Mouse (Mus musculus): ENCODE results near the gene Lrp6. TPM values are rescaled to one million over a fixed set of nuclear protein-coding genes. Genes with fewer than 3 reads are reported as not detected.

Gene Lrp6
- total RNA-seq, 1 experiment from 2014 or later: 72.1 TPM

DNA sequence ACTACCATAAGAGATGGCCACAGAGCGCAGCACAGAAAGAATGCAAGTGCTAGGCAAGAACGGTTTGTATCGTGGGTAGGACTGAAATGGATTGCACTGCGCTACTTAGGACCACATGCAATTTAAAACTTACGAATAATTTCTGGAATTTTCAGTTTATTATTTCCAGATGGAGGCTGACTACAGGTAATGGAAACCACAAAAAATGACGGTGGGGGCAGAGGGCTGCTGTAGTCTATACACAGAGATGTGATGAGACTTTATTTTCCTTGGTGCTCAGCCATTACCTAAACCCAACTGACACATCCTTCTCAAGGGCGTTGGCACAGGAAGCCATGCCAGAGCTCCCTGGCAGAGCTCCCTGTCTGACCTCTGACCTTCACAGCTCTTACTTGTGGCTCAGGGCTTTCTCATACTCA is 93.6 kb downstream of the Lrp6 start:
- no peak for ATAC-seq (replicated peaks in 1 of 2; ENCODE audit: insufficient read depth in 1 of 2, low FRiP score in 2 of 2, low TSS enrichment in 1 of 2, low read depth in 1 of 2, poor library complexity in 2 of 2, severe bottlenecking in 2 of 2)

DNA sequence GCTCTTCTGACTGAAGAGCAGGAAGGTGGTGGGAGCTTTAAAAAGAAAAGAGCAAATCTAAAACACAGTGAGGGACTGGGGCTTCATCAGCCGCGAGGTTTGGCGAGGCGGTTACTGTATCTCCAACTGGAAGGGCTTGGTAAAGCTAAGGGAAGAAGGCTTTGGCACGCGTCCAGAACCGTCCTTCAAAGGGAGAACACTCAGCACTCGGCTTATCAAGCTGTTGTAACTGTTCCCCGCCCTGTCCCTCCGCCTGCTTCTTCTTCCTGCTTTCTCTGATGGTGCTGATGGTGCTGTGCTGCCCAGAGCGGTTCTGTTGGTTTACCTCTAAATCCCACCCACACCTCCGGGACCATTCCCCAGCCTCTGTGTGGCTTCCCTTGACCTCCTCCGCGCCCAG is 95.9 kb downstream of the Lrp6 start:
- ATAC-seq (replicated peaks in 1 of 2; ENCODE audit: insufficient read depth in 1 of 2, low FRiP score in 2 of 2, low TSS enrichment in 1 of 2, low read depth in 1 of 2, poor library complexity in 2 of 2, severe bottlenecking in 2 of 2): peak; percentile 32 to 46; a peak in 1 of 4 replicates

DNA sequence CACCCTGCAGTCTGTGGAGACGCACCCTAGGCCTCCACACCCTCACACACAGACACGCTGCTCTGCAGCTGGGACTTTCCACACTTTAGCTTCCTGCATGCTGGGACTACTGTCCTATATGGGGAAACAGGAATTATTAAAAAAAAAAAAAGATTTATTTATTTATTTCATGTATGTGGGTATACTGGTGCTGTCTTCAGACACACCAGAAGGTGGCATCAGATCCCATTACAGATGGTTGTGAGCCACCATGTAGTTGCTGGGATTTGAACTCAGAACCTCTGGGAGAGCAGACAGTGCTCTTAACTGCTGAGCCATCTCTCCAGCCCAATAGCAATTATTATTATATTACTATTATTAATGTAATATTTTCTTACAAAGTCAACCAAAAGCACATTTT is 97.5 kb downstream of the Lrp6 start:
- ATAC-seq (replicated peaks in 1 of 2; ENCODE audit: insufficient read depth in 1 of 2, low FRiP score in 2 of 2, low TSS enrichment in 1 of 2, low read depth in 1 of 2, poor library complexity in 2 of 2, severe bottlenecking in 2 of 2): no peak

DNA sequence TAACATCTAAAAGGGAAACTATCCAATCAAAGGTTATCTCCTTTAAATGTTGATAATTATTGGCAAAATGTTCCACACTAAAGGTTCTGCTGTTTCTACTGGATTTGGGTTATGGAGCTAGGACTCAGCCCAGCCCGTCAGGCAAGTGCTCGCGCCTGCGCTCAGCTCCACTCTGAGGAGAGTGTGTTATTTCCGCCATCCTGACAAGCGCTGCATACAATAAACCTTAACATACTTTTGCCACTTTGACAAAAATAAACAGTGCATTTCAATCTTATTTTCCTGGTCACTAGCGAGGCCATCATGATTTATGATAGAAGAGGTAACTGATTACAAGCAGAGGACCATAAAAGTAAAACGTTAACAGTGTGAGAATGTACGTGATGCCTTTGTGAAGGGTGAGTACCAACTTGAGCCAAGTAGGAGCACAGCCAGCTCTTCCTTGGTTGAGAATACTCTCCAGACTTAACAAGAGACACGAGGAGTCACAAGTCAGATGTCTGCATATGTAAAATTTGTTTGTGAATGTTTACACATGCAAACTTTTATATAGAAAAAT is 100.0 kb downstream of the Lrp6 start:
- ATAC-seq (replicated peaks in 1 of 2; ENCODE audit: insufficient read depth in 1 of 2, low FRiP score in 2 of 2, low TSS enrichment in 1 of 2, low read depth in 1 of 2, poor library complexity in 2 of 2, severe bottlenecking in 2 of 2): no peak

DNA sequence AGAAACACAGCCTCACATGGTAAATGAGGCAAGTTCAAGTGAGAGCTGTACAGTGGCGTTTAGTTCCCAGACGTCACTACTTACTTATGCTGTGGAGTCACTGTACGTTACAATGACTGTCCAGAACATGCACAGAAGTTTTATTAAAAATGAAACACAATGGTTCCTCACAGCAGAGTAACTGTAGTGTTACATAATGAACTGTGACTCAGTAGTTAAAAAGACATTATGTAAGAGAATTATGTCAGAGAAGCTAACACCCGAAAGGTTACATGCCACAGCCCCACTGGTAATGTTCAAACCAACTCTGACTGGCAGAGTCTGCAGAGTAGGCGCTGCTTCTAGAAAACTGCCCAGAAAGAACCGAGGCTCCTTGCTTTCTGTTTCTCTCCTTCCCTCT is 105.6 kb downstream of the Lrp6 start:
- ATAC-seq (replicated peaks in 1 of 2; ENCODE audit: insufficient read depth in 1 of 2, low FRiP score in 2 of 2, low TSS enrichment in 1 of 2, low read depth in 1 of 2, poor library complexity in 2 of 2, severe bottlenecking in 2 of 2): no peak

DNA sequence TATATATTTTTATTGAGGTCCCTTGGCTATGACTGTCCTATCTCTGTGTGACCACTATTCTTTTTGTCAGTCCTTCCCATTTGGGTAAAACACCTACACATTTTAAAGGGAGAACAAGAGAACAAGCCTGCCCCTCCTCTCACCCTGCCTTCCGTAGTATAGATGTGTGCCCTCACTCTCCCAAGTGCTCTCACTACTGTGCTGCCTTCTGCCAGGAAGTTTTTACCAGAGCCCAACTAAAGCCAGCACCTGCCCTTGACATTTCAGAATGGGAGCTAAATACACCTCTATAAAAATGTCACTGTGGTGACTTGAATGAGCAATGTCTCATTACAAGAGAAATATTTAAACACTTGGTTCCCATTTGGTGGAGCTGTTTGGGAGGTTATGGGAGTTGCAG is 108.4 kb downstream of the Lrp6 start:
- ATAC-seq (replicated peaks in 1 of 2; ENCODE audit: insufficient read depth in 1 of 2, low FRiP score in 2 of 2, low TSS enrichment in 1 of 2, low read depth in 1 of 2, poor library complexity in 2 of 2, severe bottlenecking in 2 of 2): no peak

DNA sequence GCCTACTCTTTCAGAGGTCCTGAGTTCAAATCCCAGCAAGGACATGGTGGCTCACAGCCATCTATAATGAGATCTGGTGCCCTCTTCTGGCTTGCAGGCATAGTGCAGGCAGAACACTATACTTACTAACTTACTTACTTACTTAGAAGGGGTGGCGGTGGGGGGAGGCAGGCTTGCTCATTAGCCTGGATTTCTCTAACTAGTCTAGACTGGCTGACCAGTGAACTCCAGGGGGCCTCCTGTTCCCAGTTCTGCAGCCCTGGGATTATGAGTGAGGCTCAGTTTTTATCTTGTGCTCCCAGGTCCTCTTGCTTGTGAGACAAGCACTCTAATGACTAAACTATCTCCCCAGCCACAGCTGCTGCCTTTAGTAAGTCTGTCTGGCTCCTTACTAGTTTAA is 112.7 kb downstream of the Lrp6 start:
- ATAC-seq (replicated peaks in 1 of 2; ENCODE audit: insufficient read depth in 1 of 2, low FRiP score in 2 of 2, low TSS enrichment in 1 of 2, low read depth in 1 of 2, poor library complexity in 2 of 2, severe bottlenecking in 2 of 2): no peak

DNA sequence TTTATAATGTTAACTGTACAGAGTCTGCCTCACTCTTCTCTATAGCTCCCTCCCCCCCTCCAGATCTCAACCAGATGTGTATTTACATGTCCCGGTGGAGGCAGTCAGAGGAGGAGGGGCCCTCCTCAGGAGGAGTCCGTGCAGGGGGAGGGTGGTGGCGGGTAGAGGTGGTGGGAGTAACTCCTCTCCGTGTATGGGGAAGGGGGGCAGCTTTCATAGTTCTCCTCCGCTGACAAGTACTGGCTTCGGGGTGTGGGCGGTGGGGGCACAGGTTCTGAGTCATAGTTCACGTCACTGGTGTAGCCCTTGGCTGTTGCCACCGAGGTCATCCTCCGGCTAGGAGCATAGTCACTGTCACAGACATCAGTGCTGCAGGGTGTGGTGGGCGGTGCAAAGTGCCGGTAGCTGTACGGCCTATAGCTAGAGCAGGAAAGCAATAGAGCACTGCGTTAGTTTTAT is 116.1 kb downstream of the Lrp6 start:
- no peak for ATAC-seq (replicated peaks in 1 of 2; ENCODE audit: insufficient read depth in 1 of 2, low FRiP score in 2 of 2, low TSS enrichment in 1 of 2, low read depth in 1 of 2, poor library complexity in 2 of 2, severe bottlenecking in 2 of 2)

DNA sequence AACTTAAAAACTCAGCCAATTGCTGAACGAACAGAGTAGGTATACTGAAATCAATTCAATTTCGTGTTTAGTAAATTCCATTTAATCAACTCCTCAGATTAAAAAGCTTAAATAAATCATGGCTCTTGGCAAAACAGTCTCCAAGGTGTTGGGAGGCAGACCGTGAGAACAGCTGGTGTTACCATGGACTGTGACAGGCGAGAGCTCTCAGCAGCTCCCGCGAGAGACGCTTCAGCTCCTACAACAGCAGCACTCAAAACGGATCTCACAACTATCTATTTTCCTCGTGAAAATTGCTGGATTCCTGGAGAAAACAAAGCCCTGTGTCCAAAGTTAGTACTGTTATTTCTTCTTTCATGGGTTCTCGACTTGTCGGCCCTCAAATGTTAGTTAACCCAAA is 116.8 kb downstream of the Lrp6 start:
- ATAC-seq (replicated peaks in 1 of 2; ENCODE audit: insufficient read depth in 1 of 2, low FRiP score in 2 of 2, low TSS enrichment in 1 of 2, low read depth in 1 of 2, poor library complexity in 2 of 2, severe bottlenecking in 2 of 2): no peak

DNA sequence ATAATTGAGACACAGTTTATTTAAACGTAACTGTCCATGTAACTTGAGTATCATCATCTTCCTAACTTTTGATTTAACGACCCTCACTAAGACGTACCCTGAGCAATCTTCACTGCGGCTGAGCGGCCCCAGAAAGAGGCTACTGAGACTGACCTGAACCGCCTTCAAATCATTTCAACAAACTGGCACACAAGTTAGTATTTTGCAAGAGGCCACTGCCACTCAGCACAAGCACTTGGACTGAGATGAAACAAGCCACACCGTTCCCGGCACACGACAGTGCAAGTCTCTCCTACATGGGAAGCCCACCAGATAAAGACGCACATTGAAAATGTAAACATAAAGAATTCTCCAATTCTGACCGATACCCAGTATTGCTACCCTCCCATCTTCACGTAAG is 118.3 kb downstream of the Lrp6 start:
- ATAC-seq (replicated peaks in 1 of 2; ENCODE audit: insufficient read depth in 1 of 2, low FRiP score in 2 of 2, low TSS enrichment in 1 of 2, low read depth in 1 of 2, poor library complexity in 2 of 2, severe bottlenecking in 2 of 2): no peak

DNA sequence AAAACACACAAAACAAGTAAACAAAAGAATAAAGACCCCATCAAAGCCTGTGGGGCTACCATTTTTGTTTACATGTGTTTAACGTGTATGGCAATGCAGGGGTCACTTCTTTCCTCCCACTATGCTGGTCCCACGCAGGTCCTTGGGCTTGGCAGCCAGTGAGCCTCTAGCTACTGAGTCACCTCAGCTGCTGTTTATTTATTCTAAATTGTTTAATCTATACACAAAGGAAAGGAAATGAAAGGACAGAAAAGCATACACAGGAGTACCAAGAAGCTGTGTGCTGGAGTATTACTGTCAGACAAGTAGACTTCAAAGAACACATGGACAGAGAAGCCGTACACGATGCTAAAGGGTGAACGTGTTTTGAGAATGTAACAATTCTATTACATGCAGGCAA is 122.8 kb downstream of the Lrp6 start:
- no peak for ATAC-seq (replicated peaks in 1 of 2; ENCODE audit: insufficient read depth in 1 of 2, low FRiP score in 2 of 2, low TSS enrichment in 1 of 2, low read depth in 1 of 2, poor library complexity in 2 of 2, severe bottlenecking in 2 of 2)

DNA sequence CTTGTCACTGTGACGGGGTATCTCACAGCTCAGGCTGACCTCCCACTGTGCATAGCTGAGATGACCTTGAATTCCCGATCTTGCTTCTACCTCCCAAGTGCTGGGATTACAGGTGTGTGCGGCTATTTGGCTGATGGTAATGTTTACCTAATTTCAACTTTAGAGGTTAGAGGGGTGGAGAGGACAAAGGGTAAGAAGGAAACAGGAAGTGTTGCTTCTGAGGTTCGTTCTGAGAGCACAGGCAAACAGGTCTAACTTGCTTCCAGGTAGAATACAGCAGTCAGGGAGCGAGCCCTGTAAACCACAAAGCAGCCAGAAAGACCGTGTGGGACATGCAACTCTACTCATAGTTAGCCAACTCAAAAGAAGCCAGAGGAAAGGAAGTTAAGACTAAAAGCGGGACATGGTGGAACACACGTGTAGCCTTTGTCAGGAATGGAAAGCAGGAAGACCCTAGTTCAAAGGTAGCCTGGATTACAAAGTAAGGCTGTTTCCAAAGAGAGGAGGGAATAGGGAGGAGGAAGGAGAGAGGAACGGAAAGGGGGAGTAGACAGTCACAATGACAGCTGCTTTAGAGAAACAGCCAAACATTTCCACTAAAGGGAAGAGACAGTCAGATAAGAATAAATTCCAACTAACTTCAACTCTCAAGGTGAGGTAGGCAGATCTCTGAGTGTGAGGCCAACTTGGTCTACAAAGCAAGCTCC is 123.4 kb downstream of the Lrp6 start:
- ATAC-seq (replicated peaks in 1 of 2; ENCODE audit: insufficient read depth in 1 of 2, low FRiP score in 2 of 2, low TSS enrichment in 1 of 2, low read depth in 1 of 2, poor library complexity in 2 of 2, severe bottlenecking in 2 of 2): no peak

DNA sequence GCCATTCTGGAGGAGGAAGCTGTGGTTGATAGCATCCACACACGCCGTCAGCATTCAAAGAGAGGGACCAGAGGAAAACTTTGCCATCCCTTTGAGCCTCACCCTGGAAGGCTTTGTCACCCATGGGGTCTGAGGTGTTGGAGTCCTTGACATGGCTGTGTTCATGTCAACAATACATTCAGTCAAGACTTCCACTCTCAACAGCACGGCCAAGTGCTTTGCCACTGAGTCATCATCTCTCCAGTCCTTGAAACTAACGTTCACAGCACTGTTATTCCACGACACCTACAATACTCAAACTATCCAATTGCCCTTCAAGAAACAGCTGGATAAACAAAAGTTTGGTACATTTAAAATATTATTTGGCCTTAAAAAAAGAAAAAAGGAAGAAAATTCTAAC is 124.5 kb downstream of the Lrp6 start:
- no peak for ATAC-seq (replicated peaks in 1 of 2; ENCODE audit: insufficient read depth in 1 of 2, low FRiP score in 2 of 2, low TSS enrichment in 1 of 2, low read depth in 1 of 2, poor library complexity in 2 of 2, severe bottlenecking in 2 of 2)

DNA sequence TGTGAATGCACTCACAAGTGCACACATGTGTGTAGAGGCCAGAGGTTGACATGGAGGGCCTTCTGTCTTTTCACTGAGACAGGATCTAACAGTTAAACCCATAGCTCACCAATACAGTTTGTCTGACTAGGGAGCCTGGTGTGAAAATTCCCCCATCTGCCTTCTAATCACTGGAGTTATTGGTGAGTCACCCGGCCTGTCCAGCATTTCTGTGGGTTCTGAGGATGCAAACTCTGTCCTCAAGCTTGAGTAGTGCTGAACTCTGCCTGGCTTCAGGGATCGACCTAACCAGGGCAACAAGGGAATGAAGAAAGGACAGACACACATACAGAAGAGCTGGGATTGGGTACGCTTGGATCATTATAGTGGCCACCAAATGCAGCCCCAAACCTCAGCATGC is 125.0 kb downstream of the Lrp6 start:
- ATAC-seq (replicated peaks in 1 of 2; ENCODE audit: insufficient read depth in 1 of 2, low FRiP score in 2 of 2, low TSS enrichment in 1 of 2, low read depth in 1 of 2, poor library complexity in 2 of 2, severe bottlenecking in 2 of 2): no peak

DNA sequence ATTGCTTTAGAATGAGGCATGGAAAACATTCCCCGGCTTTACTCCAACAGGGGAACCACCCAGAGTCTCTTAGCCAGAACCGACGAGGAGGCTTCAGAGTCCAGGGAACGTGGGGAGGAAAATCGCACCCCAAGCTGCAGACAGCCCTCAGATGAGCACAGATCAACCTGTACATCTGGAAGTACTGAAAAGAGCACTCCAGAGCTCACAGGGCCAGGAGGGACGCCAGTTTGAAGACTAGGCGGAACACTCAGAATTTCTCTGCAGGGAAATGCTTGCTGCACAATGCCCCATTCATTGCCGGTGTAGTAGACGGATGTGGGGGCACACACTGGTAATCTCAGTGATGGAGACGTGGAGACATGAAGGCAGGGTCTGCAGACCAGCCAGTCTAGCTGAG is 126.7 kb downstream of the Lrp6 start:
- no peak for ATAC-seq (replicated peaks in 1 of 2; ENCODE audit: insufficient read depth in 1 of 2, low FRiP score in 2 of 2, low TSS enrichment in 1 of 2, low read depth in 1 of 2, poor library complexity in 2 of 2, severe bottlenecking in 2 of 2)

DNA sequence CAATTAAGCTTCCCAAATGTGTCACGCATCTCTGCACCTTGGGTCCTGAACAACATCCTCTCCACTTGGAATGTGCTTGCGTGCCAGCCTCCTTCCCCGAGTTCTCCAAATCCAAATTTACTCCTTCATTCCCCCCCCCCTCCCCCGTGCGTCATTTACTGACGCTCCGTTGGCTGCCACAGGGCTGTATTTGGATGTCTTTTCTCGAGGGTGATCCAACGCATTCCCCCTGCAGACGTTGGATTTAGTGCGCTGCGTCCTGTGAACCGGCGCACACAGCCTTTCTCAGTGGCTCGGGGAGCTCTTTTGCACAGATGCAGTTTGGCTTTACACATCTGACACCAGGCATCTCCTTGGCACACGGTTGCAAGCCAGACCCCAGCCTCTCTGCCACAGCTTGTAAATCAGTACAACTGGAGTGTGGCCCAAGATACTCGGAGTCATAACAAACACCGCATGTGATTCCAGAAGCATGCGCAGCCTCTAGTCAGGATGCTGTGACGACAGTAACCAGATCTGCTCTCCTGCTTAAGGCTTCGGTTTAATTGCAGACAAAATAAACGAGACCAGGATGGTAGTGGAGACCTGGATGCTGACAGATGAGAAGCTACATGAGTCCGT is 127.3 kb downstream of the Lrp6 start:
- no peak for ATAC-seq (replicated peaks in 1 of 2; ENCODE audit: insufficient read depth in 1 of 2, low FRiP score in 2 of 2, low TSS enrichment in 1 of 2, low read depth in 1 of 2, poor library complexity in 2 of 2, severe bottlenecking in 2 of 2)

DNA sequence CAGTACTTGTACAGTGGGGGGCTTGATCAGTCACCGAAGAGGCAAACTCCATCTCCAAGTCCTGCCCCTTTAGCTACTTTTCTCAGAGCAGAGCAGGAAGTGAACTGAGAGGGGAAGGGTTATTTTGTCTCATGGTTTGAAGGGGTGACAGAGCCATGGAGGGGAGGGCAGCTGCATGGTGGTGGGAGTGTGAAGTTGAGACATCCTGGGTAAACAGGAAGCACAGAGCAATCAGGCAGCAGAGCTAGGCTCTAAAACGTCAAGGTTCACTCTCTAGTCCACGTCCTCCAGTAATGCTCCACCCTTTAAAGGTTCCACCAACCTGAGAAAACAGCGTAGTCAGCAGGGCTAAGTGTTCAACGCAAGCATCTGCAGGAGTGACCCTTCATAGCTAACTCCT is 129.8 kb downstream of the Lrp6 start:
- ATAC-seq (replicated peaks in 1 of 2; ENCODE audit: insufficient read depth in 1 of 2, low FRiP score in 2 of 2, low TSS enrichment in 1 of 2, low read depth in 1 of 2, poor library complexity in 2 of 2, severe bottlenecking in 2 of 2): no peak

DNA sequence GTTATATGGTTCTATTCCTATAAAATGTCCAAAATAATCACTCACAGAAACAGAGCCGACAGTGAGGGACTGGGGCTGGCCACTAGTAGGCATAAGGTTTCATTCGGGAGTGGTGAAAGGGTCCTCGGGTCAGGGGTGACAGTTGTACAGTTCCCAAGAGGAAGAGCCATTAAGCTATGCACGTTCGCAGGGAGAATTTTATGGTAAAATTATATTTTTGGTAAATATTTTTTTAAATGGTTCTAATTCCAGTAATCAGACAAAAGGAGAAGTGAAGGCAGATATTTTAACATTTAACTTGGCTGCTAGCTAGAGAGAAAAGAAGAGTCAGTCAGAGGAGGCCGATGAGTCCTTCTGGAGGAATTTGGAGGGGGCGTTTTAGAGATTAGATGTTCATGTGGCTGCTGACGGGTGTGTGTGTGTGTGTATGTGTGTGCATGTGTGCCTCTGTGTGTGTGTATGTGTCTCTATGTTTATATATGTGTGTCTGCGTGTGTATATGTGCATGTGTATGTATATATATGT is 131.8 kb downstream of the Lrp6 start:
- ATAC-seq (replicated peaks in 1 of 2; ENCODE audit: insufficient read depth in 1 of 2, low FRiP score in 2 of 2, low TSS enrichment in 1 of 2, low read depth in 1 of 2, poor library complexity in 2 of 2, severe bottlenecking in 2 of 2): no peak

DNA sequence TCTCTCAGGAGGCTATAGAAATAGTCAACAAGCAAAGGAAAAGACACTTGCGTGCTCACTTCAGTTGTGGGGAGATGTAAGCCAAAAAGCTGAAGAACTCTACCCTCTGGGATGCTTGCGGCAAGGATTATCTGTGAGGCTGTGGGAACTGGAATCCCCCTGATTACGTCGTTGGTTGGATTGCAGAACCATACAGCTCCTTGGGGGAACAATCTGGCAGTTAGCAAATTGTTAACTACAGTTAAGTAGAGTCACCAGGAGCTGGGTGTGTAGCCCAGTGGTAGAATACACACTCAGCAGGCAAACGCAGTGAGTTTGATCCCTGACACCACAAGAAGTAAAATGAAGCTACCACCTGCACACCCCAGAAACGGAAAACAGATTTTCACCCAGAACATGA is 132.7 kb downstream of the Lrp6 start:
- no peak for ATAC-seq (replicated peaks in 1 of 2; ENCODE audit: insufficient read depth in 1 of 2, low FRiP score in 2 of 2, low TSS enrichment in 1 of 2, low read depth in 1 of 2, poor library complexity in 2 of 2, severe bottlenecking in 2 of 2)

Data from hematopoietic stem cell, adult 5-6 weeks (primary cell).